Mouse (Mus musculus) liver, embryonic 12.5 days (tissue): ENCODE results near the gene Gm20838. TPM values are rescaled to one million over a fixed set of nuclear protein-coding genes. Genes with fewer than 3 reads are reported as not detected.
"Not testable (repeated sequence)": the region's sequence is repeated elsewhere in the genome, so short reads cannot be mapped to it uniquely, and the experiment has no call there.

Experiments used
- ATAC-seq: fragments of 200-750 bp; cut with Nextera tagmentation; 2 replicates; pipeline ENCODE4 v1.8.0; 2017; ENCODE audit warnings: moderate number of reproducible peaks, mild to moderate bottlenecking, moderate library complexity
- H3K27ac ChIP-seq: fragments of 300-500 bp; sonication (generic); 2 replicates; pipeline ENCODE4 v1.5.1; 2016; ENCODE audit warnings: mild to moderate bottlenecking
- H3K27me3 ChIP-seq: fragments of 300-500 bp; sonication (generic); replicated peaks from 2 replicates; pipeline ENCODE4 v1.6.1; 2016; ENCODE audit warnings: mild to moderate bottlenecking, moderate library complexity
- H3K36me3 ChIP-seq: fragments of 300-500 bp; sonication (generic); 2 replicates; pipeline ENCODE4 v1.6.1; 2016; ENCODE audit warnings: mild to moderate bottlenecking, moderate library complexity
- H3K4me1 ChIP-seq: fragments of 300-500 bp; sonication (generic); 2 replicates; pipeline ENCODE4 v1.6.1; 2016
- H3K4me2 ChIP-seq: fragments of 300-500 bp; sonication (generic); 2 replicates; pipeline ENCODE4 v1.6.1; 2016; ENCODE audit warnings: mild to moderate bottlenecking, moderate library complexity
- H3K4me3 ChIP-seq: fragments of 300-500 bp; sonication (generic); 2 replicates; pipeline ENCODE4 v1.5.1; 2016; ENCODE audit warnings: mild to moderate bottlenecking, moderate library complexity
- H3K9ac ChIP-seq: fragments of 300-500 bp; sonication (generic); 2 replicates; pipeline ENCODE4 v1.6.1; 2016; ENCODE audit warnings: mild to moderate bottlenecking, moderate library complexity
- H3K9me3 ChIP-seq: fragments of 300-500 bp; sonication (generic); replicated peaks from 2 replicates; pipeline ENCODE4 v1.6.1; 2016; ENCODE audit warnings: mild to moderate bottlenecking, moderate library complexity
- WGBS: fragments of 180-500 bp; shearing (Covaris S2); methylation state at CpG from one replicate; pipeline ENCODE4 v1.1.7; 2016; ENCODE audit not compliant: insufficient replicate concordance; 5-methylcytosine and 5-hydroxymethylcytosine counted together
- polyA plus RNA-seq: library from polyadenylated mRNA; unstranded; fragments of >200 nt; fragmentation: Nextera tagmentation; extraction: Ambion mirVana; gene quantifications from 2 replicates; pipeline ENCODE4 v1.2.1, GENCODE M21; 2016

Gene Gm20838
- not detected in 2 replicates for polyA plus RNA-seq

DNA sequence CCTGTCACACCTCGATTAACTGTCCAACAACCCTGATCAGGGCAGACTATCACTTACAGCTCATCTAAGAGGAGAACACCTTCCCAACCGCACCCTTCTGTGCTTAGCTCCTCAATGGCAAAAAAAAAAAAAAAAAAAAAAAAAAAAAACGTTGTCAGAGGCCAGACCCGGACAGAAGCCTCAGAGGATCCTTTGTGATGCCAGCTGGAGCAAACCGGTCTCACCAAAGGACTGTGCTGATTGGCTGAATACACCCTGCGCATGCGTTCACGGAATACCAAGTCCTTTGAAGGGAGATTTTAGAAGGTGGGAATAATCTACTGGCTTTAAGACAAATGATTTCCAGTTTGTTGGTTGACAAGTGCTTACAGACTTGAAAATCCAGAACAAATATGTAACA is at the start of gene Gm20838:
Gene Gm20838, minus strand, starts transcription at position 101 of the 400 bp plus-strand sequence.
- not testable (repeated sequence) for H3K36me3 ChIP-seq, H3K9me3 ChIP-seq, H3K4me1 ChIP-seq, H3K4me3 ChIP-seq, ATAC-seq, H3K27me3 ChIP-seq, H3K27ac ChIP-seq, H3K9ac ChIP-seq, H3K4me2 ChIP-seq
- no CpG with 5 or more reads among the region's 8 CpGs for WGBS
